In the genomic region with DNA sequence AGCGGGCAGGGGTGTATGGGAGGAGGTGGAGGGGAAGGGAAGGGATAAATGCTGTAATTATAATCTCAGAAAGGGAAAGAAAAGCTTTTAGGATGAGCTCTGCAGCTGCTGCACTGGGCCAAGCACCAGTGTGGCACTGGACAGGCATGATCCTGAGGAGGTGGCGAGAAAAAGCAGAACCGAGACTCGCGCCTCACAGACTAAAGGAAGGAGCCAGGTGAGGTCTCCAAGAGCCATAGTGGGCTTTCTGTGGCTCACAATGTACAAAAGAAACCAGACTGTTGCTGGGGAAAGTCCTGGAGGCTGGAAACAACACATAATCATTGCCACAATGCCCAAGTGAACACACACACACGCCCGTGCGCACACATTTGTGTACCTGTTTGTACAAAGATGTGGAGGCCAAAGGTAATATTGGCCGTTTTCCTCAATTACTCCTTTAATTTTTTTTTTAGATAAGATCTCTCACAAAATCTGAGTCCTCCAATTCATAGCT, we compare ENCODE assay signal across 12 mouse cellular contexts. TPM values are rescaled to one million over a fixed set of nuclear protein-coding genes. Genes with fewer than 3 reads are reported as not detected.
"Had no signal": no experiment of that assay in that cellular context is flagged by ENCODE, and none has a peak within 500 bp of the region (broad histone marks: within the 10 kb centered on the region; RNA-seq: fewer than 3 reads in every experiment).

No protein-coding gene starts in this region.

- H3K9me3 ChIP-seq: limb, embryonic 12.5 days; liver, embryonic 15.5 days; stomach, embryonic 15.5 days had no signal

- ATAC-seq: intestine, postnatal 0 days; lung, postnatal 0 days had no signal

- H3K27ac ChIP-seq: limb, embryonic 12.5 days; liver, embryonic 15.5 days; stomach, embryonic 15.5 days had no signal

- H3K4me2 ChIP-seq: limb, embryonic 12.5 days; liver, embryonic 15.5 days; stomach, embryonic 15.5 days had no signal

- H3K27me3 ChIP-seq: limb, embryonic 12.5 days; liver, embryonic 15.5 days; stomach, embryonic 15.5 days had no signal

- H3K4me3 ChIP-seq: limb, embryonic 12.5 days; liver, embryonic 15.5 days; stomach, embryonic 15.5 days had no signal

- DNase-seq: kidney, adult 8-10 months; kidney, postnatal 25 days; layer of hippocampus, postnatal 36 days; liver; lung, adult 2 months; lung, postnatal 36 days; thymus, postnatal 25 days had no signal

- H3K4me1 ChIP-seq: limb, embryonic 12.5 days; liver, embryonic 15.5 days had no signal

- H3K9ac ChIP-seq: limb, embryonic 12.5 days; liver, embryonic 15.5 days; stomach, embryonic 15.5 days had no signal

RNA-seq across cellular contexts. Expression of a gene that starts 20.2 kb away (rescaled TPM):
- polyA plus RNA-seq: limb, embryonic 12.5 days had no signal
